Mouse (Mus musculus) neural tube, embryonic 14.5 days (tissue): ENCODE results near the gene Ddx51. TPM values are rescaled to one million over a fixed set of nuclear protein-coding genes. Genes with fewer than 3 reads are reported as not detected.

Experiments
- ATAC-seq: fragments of 200-750 bp; cut with Nextera tagmentation; 2 replicates; pipeline ENCODE4 v1.8.0; 2017; ENCODE audit warnings: low read depth, mild to moderate bottlenecking, moderate TSS enrichment, moderate library complexity
- H3K27ac ChIP-seq: fragments of 300-500 bp; sonication (generic); 2 replicates; pipeline ENCODE4 v1.5.1; 2014; ENCODE audit warnings: low read depth, mild to moderate bottlenecking, control low read depth, low read length, moderate library complexity, mixed read lengths
- H3K27me3 ChIP-seq: fragments of 300-500 bp; sonication (generic); 2 replicates; pipeline ENCODE4 v1.6.1; 2014; ENCODE audit warnings: low read length; ENCODE audit not compliant: control insufficient read depth, insufficient read depth
- H3K36me3 ChIP-seq: fragments of 300-500 bp; sonication (generic); 2 replicates; pipeline ENCODE4 v1.6.1; 2014; ENCODE audit warnings: low read length, mixed read lengths; ENCODE audit not compliant: control insufficient read depth, insufficient read depth
- H3K4me1 ChIP-seq: fragments of 300-500 bp; sonication (generic); 2 replicates; pipeline ENCODE4 v1.6.1; 2014; ENCODE audit warnings: low read length; ENCODE audit not compliant: control insufficient read depth, insufficient read depth
- H3K4me2 ChIP-seq: fragments of 300-500 bp; sonication (generic); 2 replicates; pipeline ENCODE4 v1.6.1; 2014; ENCODE audit warnings: mild to moderate bottlenecking, low read depth, low read length, control low read depth
- H3K4me3 ChIP-seq: fragments of 300-500 bp; sonication (generic); 2 replicates; pipeline ENCODE4 v1.5.1; 2014; ENCODE audit warnings: low read depth, low read length, control low read depth, mixed read lengths
- H3K9ac ChIP-seq: fragments of 300-500 bp; sonication (generic); replicated peaks from 2 replicates; pipeline ENCODE4 v1.6.1; 2014; ENCODE audit warnings: low read depth, mild to moderate bottlenecking, control low read depth, low read length, mixed read lengths
- H3K9me3 ChIP-seq: fragments of 300-500 bp; sonication (generic); 2 replicates; pipeline ENCODE4 v1.6.1; 2016; ENCODE audit warnings: low read length; ENCODE audit not compliant: control insufficient read depth
- WGBS: fragments of 180-500 bp; shearing (Covaris S2); extraction: QIAGEN DNeasy Blood & Tissue Kit; methylation state at CpG from one replicate; pipeline ENCODE4 v1.1.7; 2014; 5-methylcytosine and 5-hydroxymethylcytosine counted together
- polyA plus RNA-seq: library from polyadenylated mRNA; unstranded; fragments of >200 nt; fragmentation: Nextera tagmentation; extraction: Ambion mirVana; gene quantifications from 2 replicates; pipeline ENCODE4 v1.2.1, GENCODE M21; 2014

Ddx51 gene
- polyA plus RNA-seq, 1 experiment from 2014 or later = 16.4 TPM

DNA sequence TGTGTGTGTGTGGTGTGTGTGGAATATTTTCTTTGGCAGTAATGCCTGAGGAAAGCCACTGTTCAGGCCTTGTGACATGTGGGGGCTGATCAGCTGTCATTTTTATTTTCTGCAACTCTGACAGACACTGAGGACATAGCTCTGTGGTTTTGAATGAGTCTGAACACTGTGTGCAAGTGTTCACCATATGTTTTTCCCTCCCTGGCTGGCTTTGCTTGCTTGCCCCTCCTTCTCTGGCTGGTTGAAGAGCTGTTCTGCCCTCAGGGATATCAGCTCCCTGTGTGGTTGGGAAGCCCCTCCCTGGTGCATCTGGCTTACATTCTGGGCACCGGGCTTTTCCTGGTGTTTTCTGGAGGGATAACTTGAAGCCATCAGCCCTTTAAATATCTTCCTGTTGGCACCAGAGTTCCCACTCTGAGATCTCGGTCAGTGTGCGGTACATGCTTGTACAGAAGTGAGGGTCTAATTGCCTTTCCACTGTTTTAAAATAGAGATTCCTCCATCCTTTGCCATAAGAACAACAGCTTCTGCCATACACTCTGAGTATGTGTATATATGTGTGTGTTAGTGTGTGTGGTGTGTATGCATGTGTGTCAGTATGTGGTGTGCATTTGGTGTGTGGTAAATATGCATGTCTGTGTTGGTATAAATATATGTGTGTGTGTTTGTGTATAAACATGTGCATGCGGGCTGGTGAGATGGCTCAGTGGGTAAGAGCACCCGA is 41.7 kb upstream of the Ddx51 start:
- no peak overlapping the region for H3K9ac ChIP-seq
- WGBS = 65% methylated on average over 5 of the region's 5 CpGs
- peak; percentile 58; the same call in 1 of the 2 replicates for ATAC-seq
- H3K36me3 ChIP-seq = peaks cover 5% of the 10 kb centered on the region; the same call in 1 of the 2 replicates
- H3K27me3 ChIP-seq = no peaks in the 10 kb centered on the region
- no peak overlapping the region for H3K4me2 ChIP-seq
- no peak overlapping the region for H3K4me3 ChIP-seq
- H3K4me1 ChIP-seq = no peaks in the 10 kb centered on the region
- no peaks in the 10 kb centered on the region for H3K9me3 ChIP-seq
- no peak overlapping the region for H3K27ac ChIP-seq

DNA sequence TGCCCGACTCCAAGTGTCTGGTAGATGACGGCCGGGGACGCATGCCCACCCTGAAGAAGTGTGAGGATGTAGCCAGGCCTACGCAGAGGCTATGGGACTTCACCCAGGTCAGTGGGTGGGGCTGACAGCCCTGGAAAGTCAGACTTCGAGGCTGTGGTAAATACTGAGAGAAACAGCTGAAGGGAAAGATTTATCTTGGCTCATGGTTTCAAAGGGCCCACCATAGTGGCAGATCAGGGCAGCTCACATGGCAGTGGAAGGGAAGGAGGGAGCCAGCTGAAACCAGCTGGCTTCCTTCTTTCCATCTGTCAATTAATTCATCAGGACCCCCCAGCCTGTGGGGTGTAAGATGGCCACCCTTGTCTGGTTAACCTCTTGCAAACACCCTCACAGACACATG is 34.0 kb upstream of the Ddx51 start:
- no peaks in the 10 kb centered on the region for H3K4me1 ChIP-seq
- H3K4me3 ChIP-seq = no peak overlapping the region
- peaks cover 5% of the 10 kb centered on the region; the same call in 1 of the 2 replicates for H3K36me3 ChIP-seq
- no peaks in the 10 kb centered on the region for H3K9me3 ChIP-seq
- no peak overlapping the region for H3K9ac ChIP-seq
- 83% methylated on average over 6 of the region's 6 CpGs for WGBS
- no peak overlapping the region for H3K4me2 ChIP-seq
- H3K27me3 ChIP-seq = no peaks in the 10 kb centered on the region
- no peak for ATAC-seq
- no peak overlapping the region for H3K27ac ChIP-seq

DNA sequence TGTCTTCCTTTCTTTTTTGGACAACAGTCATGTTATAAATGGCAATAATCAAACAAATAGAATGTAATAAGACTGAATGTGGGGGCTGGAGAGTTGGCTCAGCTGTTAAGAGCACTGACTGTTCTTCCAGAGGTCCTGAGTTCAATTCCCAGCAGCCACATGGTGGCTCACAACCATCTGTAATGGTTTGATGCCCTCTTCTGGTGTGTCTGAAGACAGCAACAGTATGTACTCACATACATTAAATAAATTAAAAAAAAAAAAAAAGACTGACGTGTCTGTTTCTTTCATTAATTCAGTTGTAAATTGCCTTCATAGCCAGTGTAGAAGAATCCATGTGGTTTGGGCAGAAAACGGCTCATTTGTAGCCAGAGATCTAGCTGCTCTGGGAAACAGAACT is 28.9 kb upstream of the Ddx51 start:
- no peak overlapping the region for H3K9ac ChIP-seq
- no peaks in the 10 kb centered on the region for H3K36me3 ChIP-seq
- no peak for ATAC-seq
- no peak overlapping the region for H3K4me3 ChIP-seq
- WGBS = 81% methylated on average over 2 of the region's 2 CpGs
- H3K27me3 ChIP-seq = no peaks in the 10 kb centered on the region
- H3K4me1 ChIP-seq = peaks cover 5% of the 10 kb centered on the region; the same call in 1 of the 2 replicates
- no peak overlapping the region for H3K4me2 ChIP-seq
- H3K27ac ChIP-seq = no peak overlapping the region
- no peaks in the 10 kb centered on the region for H3K9me3 ChIP-seq

DNA sequence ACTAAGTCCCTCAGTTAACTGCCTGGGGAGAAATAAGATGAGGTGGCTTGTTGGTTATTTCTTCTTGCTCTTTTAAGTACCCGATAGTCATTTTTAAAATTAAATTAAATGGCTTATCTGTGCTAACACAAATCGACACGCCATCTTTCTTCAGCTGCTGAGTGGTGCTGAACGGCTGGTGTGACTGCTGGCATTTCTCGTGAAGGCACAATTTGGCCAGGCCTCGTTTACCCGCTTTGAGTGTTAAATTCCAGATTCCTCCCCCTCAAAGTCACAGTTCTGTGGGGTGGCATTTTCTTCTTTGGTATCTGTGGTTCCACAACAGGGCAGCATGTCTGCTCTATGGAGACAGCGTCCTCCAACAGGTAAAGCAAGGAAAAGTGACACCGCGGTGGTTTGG is 25.9 kb upstream of the Ddx51 start:
- Histone ChIP-seq H3K4me3 (no peak overlapping the region), H3K36me3 (no peaks in the 10 kb centered on the region), H3K27me3 (no peaks in the 10 kb centered on the region), H3K27ac (no peak overlapping the region), H3K4me1 (peaks cover 5% of the 10 kb centered on the region; the same call in 1 of the 2 replicates), H3K9ac (no peak overlapping the region), H3K4me2 (no peak overlapping the region), H3K9me3 (no peaks in the 10 kb centered on the region)
- ATAC-seq = no peak
- WGBS = 79% methylated on average over 10 of the region's 10 CpGs

DNA sequence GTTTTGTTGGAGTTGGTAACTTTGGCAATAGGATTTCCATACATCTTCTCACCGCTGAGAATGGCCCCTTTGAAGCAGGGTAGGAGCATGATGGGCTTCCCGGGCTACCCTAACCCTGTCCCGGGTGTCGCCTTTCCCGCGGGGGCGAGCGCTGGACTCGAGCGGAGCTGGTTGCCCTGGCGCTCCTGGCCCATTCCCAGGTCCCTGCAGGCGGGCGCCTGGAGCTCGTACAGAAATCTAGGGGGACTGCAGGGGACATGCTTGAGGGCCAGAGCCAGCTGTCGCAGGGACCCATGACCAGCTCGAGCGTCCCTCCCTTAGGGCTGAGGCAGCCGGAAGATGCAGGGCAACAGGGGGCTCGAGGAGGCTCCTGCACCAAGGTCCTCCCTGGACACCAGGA is 25.1 kb upstream of the Ddx51 start:
- no peaks in the 10 kb centered on the region for H3K27me3 ChIP-seq
- no peaks in the 10 kb centered on the region for H3K9me3 ChIP-seq
- 20% methylated on average over 19 of the region's 19 CpGs for WGBS
- no peak overlapping the region for H3K4me2 ChIP-seq
- H3K27ac ChIP-seq = no peak overlapping the region
- H3K36me3 ChIP-seq = no peaks in the 10 kb centered on the region
- ATAC-seq = no peak; the same call in 1 of the 2 replicates
- H3K4me1 ChIP-seq = peaks cover 5% of the 10 kb centered on the region; the same call in 1 of the 2 replicates
- H3K9ac ChIP-seq = no peak overlapping the region
- no peak overlapping the region for H3K4me3 ChIP-seq

DNA sequence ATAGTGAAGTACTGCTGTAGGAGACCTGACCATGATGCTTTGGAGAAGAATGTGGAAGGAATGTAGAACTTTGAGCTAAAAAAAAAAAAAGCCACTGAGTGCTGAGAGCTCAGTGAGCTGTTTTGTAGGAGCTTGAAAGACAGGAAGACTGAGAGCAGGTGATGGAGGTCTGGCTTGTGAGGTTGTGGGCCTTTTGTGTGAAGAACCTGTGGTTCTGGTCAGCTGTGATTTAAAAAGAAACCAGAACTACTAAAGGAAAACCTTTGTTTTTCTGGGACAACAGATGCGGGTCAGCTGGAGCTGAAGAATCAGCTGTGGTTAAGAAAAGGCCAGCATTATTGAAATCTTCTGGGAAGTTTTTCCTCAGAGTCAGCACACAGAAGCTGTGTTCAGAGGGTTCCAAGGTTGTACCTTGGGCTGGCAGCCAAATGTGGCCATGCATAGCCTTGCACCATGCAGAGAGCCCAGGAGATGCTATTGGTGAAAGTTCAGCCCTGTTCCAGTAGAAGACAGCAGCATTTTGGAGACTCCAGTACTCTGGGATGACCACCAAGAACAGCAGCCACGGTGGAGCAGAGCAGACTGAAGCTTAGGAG is 23.6 kb upstream of the Ddx51 start:
- Histone ChIP-seq H3K4me1 (peaks cover 5% of the 10 kb centered on the region; the same call in 1 of the 2 replicates), H3K4me3 (no peak overlapping the region), H3K27me3 (no peaks in the 10 kb centered on the region), H3K27ac (no peak overlapping the region), H3K9me3 (no peaks in the 10 kb centered on the region), H3K9ac (no peak overlapping the region), H3K4me2 (no peak overlapping the region), H3K36me3 (no peaks in the 10 kb centered on the region)
- no peak for ATAC-seq
- 89% methylated on average over 2 of the region's 2 CpGs for WGBS

DNA sequence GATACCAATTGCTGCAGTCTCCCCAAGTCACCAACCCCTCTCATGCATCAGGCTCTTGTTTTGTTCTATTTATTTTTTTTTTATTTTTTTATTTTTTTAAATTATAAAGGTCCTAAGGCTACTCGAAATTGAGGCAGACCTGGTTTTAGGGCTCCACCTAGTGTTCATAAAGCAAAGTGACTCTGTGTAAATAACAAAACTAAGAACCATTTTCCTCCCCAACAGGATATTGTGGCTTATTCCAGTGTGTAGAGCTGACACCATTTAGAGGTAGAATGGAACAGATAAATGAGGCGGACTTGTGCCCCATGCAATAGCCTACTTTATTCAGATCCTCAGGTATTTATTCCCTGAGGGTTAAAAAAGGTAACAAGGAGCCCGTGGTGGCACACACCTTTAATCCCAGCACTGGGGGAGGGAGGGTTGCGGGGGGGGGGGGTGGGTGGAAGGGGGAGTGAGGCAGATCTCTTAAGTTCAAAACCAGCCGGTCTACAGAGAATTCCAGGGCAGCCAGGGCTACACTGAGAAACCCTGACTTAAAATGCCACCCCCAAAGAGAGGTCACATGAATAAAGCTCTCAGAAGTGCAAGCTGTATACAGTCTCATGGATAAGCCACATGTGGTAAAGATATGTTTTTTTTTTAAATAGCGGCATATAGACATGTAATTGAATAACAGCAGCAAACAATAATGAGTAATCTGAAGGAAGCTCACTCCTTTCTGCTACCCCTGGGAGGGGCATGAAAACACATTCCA is 17.1 kb upstream of the Ddx51 start:
- Histone ChIP-seq H3K9me3 (no peaks in the 10 kb centered on the region), H3K4me3 (no peak overlapping the region), H3K4me1 (no peaks in the 10 kb centered on the region), H3K4me2 (no peak overlapping the region), H3K9ac (no peak overlapping the region), H3K36me3 (no peaks in the 10 kb centered on the region), H3K27me3 (no peaks in the 10 kb centered on the region), H3K27ac (no peak overlapping the region)
- WGBS = 52% methylated on average over 6 of the region's 6 CpGs
- 0 out of 2 replicates have a peak, but pooled peaks have one; percentile 60 for ATAC-seq

DNA sequence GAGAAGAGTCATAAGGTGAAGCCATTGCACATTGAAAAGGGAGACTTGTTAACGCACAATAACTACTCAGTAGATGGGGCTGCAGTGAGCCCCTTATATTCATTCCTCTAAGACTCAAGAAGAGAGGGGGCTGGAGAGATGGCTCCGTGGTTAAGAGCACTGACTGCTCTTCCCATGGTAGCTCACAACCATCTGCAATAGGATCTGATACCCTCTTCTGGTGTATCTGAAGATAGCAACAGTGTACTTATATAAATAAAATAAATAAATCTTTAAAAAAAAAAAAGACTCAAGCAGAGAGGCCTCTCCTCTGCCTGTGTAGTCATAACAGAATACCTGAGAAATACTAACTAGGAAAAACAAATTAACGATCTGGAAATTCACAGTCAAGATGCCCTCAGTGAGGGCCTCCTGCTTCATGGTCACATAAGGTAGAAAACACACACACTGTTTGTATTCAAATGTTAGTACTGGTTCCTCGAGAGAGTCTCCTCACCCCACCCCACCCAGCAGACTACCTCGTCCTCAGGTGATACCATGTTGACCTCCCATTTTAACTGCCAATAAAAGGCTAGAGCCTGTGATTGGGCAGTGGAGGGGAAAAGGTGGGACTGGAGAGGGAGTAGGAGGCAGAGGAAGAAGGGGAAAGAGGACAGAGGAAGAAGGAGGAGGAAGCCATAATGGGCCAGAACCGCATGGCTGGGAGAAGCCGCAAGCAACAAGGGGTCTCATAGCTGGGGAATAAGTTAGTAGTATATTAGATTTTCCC is 14.8 kb upstream of the Ddx51 start:
- no peak for ATAC-seq
- Histone ChIP-seq H3K27me3 (no peaks in the 10 kb centered on the region), H3K36me3 (no peaks in the 10 kb centered on the region), H3K4me1 (no peaks in the 10 kb centered on the region), H3K9ac (no peak overlapping the region), H3K4me2 (no peak overlapping the region), H3K27ac (no peak overlapping the region), H3K4me3 (no peak overlapping the region), H3K9me3 (no peaks in the 10 kb centered on the region)
- 83% methylated on average over 7 of the region's 7 CpGs for WGBS
